Mouse (Mus musculus) hindbrain, embryonic 16.5 days (tissue): ENCODE measurements around the gene Gm266. TPM values are rescaled to one million over a fixed set of nuclear protein-coding genes. Genes with fewer than 3 reads are reported as not detected.

ENCODE experiments used
- ATAC-seq: fragments of 200-750 bp; cut with Nextera tagmentation; 2 replicates; pipeline ENCODE4 v1.8.0; 2017; ENCODE audit warnings: moderate TSS enrichment, moderate library complexity
- H3K27ac ChIP-seq: fragments of 300-500 bp; sonication (generic); 2 replicates; pipeline ENCODE4 v1.5.1; 2014; ENCODE audit warnings: low read depth, mild to moderate bottlenecking, control low read depth, low read length, moderate library complexity
- H3K27me3 ChIP-seq: fragments of 300-500 bp; sonication (generic); replicated peaks from 2 replicates; pipeline ENCODE4 v1.6.1; 2014; ENCODE audit warnings: low read length; ENCODE audit not compliant: control insufficient read depth, insufficient read depth
- H3K36me3 ChIP-seq: fragments of 300-500 bp; sonication (generic); 2 replicates; pipeline ENCODE4 v1.6.1; 2014; ENCODE audit warnings: mild to moderate bottlenecking, low read length, moderate library complexity, mixed read lengths; ENCODE audit not compliant: control insufficient read depth, insufficient read depth
- H3K4me1 ChIP-seq: fragments of 300-500 bp; sonication (generic); 2 replicates; pipeline ENCODE4 v1.6.1; 2014; ENCODE audit warnings: low read depth, low read length; ENCODE audit not compliant: control insufficient read depth, insufficient read depth
- H3K4me2 ChIP-seq: fragments of 300-500 bp; sonication (generic); 2 replicates; pipeline ENCODE4 v1.6.1; 2014; ENCODE audit warnings: mild to moderate bottlenecking, low read length, control low read depth, moderate library complexity
- H3K4me3 ChIP-seq: fragments of 300-500 bp; sonication (generic); 2 replicates; pipeline ENCODE4 v1.5.1; 2014; ENCODE audit warnings: mild to moderate bottlenecking, low read length, control low read depth, moderate library complexity
- H3K9ac ChIP-seq: fragments of 300-500 bp; sonication (generic); 2 replicates; pipeline ENCODE4 v1.6.1; 2014; ENCODE audit warnings: low read depth, mild to moderate bottlenecking, control low read depth, low read length, moderate library complexity
- H3K9me3 ChIP-seq: fragments of 300-500 bp; sonication (generic); 2 replicates; pipeline ENCODE4 v1.6.1; 2014; ENCODE audit warnings: mild to moderate bottlenecking, low read length, moderate library complexity; ENCODE audit not compliant: control insufficient read depth
- WGBS: fragments of 180-500 bp; shearing (Covaris S2); extraction: QIAGEN DNeasy Blood & Tissue Kit; methylation state at CpG from one replicate; pipeline ENCODE4 v1.1.7; 2014; 5-methylcytosine and 5-hydroxymethylcytosine counted together
- polyA plus RNA-seq: library from polyadenylated mRNA; unstranded; fragments of >200 nt; fragmentation: Nextera tagmentation; extraction: Ambion mirVana; gene quantifications from 2 replicates; pipeline ENCODE4 v1.2.1, GENCODE M21; 2015

Gm266 gene
- 2.6 and 5.0 TPM in 2 replicates for polyA plus RNA-seq

- 1% methylated on average over 44 of the region's 58 CpGs for WGBS
- H3K9me3 ChIP-seq = no peaks in the 10 kb centered on the region
- H3K9ac ChIP-seq = peak within 1 kb of the TSS; percentile 61
- H3K27ac ChIP-seq = no peak within 1 kb of the TSS
- H3K4me2 ChIP-seq = peak within 1 kb of the TSS; percentile 60
- ATAC-seq = peak; percentile 70
- H3K4me1 ChIP-seq = peaks cover 13% of the 10 kb centered on the region
- H3K4me3 ChIP-seq = peak within 1 kb of the TSS; percentile 40
- peaks cover 37% of the 10 kb centered on the region for H3K27me3 ChIP-seq
- H3K36me3 ChIP-seq = no peaks in the 10 kb centered on the region
These were observed at the start of gene Gm266 for GRCm38 (mm10) chr12:111485652-111486306. Gene Gm266 (minus strand): TSS chr12:111485823.

- Histone ChIP-seq H3K4me3 (no peak overlapping the region), H3K27me3 (no peaks in the 10 kb centered on the region), H3K27ac (no peak overlapping the region), H3K4me1 (peaks cover 18% of the 10 kb centered on the region), H3K9ac (no peak overlapping the region), H3K9me3 (no peaks in the 10 kb centered on the region), H3K36me3 (0 out of 2 replicates have a peak, but pooled peaks cover 2% of the 10 kb centered on the region), H3K4me2 (no peak overlapping the region)
- no peak for ATAC-seq
- 68% methylated on average over 6 of the region's 6 CpGs for WGBS
These were observed 49.7 kb upstream of the Gm266 start for GRCm38 (mm10) chr12:111535281-111535680.

- Histone ChIP-seq H3K27me3 (no peaks in the 10 kb centered on the region), H3K36me3 (no peaks in the 10 kb centered on the region), H3K4me3 (no peak overlapping the region), H3K4me1 (peaks cover 8% of the 10 kb centered on the region), H3K4me2 (no peak overlapping the region), H3K9ac (no peak overlapping the region; the same call in 1 of the 2 replicates), H3K9me3 (no peaks in the 10 kb centered on the region), H3K27ac (no peak overlapping the region)
- ATAC-seq = no peak
- WGBS = 72% methylated on average over 11 of the region's 11 CpGs
These were observed 47.6 kb upstream of the Gm266 start for GRCm38 (mm10) chr12:111533096-111533794.

GRCm38 (mm10) chr12:111529192-111529591, 43.6 kb upstream of the Gm266 start:
- Histone ChIP-seq H3K4me3 (no peak overlapping the region), H3K4me2 (no peak overlapping the region), H3K4me1 (no peaks in the 10 kb centered on the region), H3K9ac (no peak overlapping the region), H3K9me3 (no peaks in the 10 kb centered on the region), H3K27ac (no peak overlapping the region), H3K27me3 (no peaks in the 10 kb centered on the region), H3K36me3 (no peaks in the 10 kb centered on the region)
- WGBS = 28% methylated on average over 8 of the region's 8 CpGs
- no peak for ATAC-seq

GRCm38 (mm10) chr12:111527643-111528281, 42.1 kb upstream of the Gm266 start:
- no peak overlapping the region for H3K27ac ChIP-seq

GRCm38 (mm10) chr12:111524883-111525282, 39.3 kb upstream of the Gm266 start:
- H3K27me3 ChIP-seq = no peaks in the 10 kb centered on the region
- no peak overlapping the region for H3K4me2 ChIP-seq
- 86% methylated on average over 3 of the region's 3 CpGs for WGBS
- ATAC-seq = no peak
- no peak overlapping the region for H3K4me3 ChIP-seq
- H3K36me3 ChIP-seq = no peaks in the 10 kb centered on the region
- no peak overlapping the region for H3K9ac ChIP-seq
- no peak overlapping the region for H3K27ac ChIP-seq
- no peaks in the 10 kb centered on the region for H3K9me3 ChIP-seq
- no peaks in the 10 kb centered on the region for H3K4me1 ChIP-seq

More at GRCm38 (mm10) chr12:111527643-111528281, 42.1 kb upstream of the Gm266 start:
- Histone ChIP-seq H3K4me2 (no peak overlapping the region), H3K4me3 (no peak overlapping the region), H3K9ac (no peak overlapping the region), H3K4me1 (no peaks in the 10 kb centered on the region), H3K36me3 (no peaks in the 10 kb centered on the region), H3K27me3 (no peaks in the 10 kb centered on the region), H3K9me3 (no peaks in the 10 kb centered on the region)
- ATAC-seq = no peak
- WGBS = 74% methylated on average over 8 of the region's 8 CpGs

GRCm38 (mm10) chr12:111524469-111524868, 38.8 kb upstream of the Gm266 start:
- H3K36me3 ChIP-seq = no peaks in the 10 kb centered on the region

GRCm38 (mm10) chr12:111520994-111521393, 35.4 kb upstream of the Gm266 start:
- H3K27me3 ChIP-seq = no peaks in the 10 kb centered on the region
- WGBS = 94% methylated on average over 2 of the region's 2 CpGs
- H3K27ac ChIP-seq = no peak overlapping the region
- no peak overlapping the region for H3K9ac ChIP-seq
- no peaks in the 10 kb centered on the region for H3K36me3 ChIP-seq
- H3K4me2 ChIP-seq = no peak overlapping the region
- no peak for ATAC-seq
- no peak overlapping the region for H3K4me3 ChIP-seq
- no peaks in the 10 kb centered on the region for H3K4me1 ChIP-seq
- no peaks in the 10 kb centered on the region for H3K9me3 ChIP-seq

More at GRCm38 (mm10) chr12:111524469-111524868, 38.8 kb upstream of the Gm266 start:
- no peaks in the 10 kb centered on the region for H3K9me3 ChIP-seq
- H3K27me3 ChIP-seq = no peaks in the 10 kb centered on the region
- H3K27ac ChIP-seq = no peak overlapping the region
- no peak for ATAC-seq
- H3K4me2 ChIP-seq = no peak overlapping the region
- H3K4me1 ChIP-seq = no peaks in the 10 kb centered on the region
- no peak overlapping the region for H3K9ac ChIP-seq
- no peak overlapping the region for H3K4me3 ChIP-seq
- 73% methylated on average over 1 of the region's 1 CpGs for WGBS

GRCm38 (mm10) chr12:111519821-111520220, 34.2 kb upstream of the Gm266 start:
- no peak overlapping the region for H3K4me3 ChIP-seq
- no peaks in the 10 kb centered on the region for H3K36me3 ChIP-seq
- H3K27ac ChIP-seq = no peak overlapping the region
- no peak for ATAC-seq
- H3K4me2 ChIP-seq = no peak overlapping the region
- no peaks in the 10 kb centered on the region; the same call in 1 of the 2 replicates for H3K4me1 ChIP-seq
- no peaks in the 10 kb centered on the region for H3K27me3 ChIP-seq
- no peak overlapping the region for H3K9ac ChIP-seq
- 76% methylated on average over 5 of the region's 5 CpGs for WGBS
- no peaks in the 10 kb centered on the region for H3K9me3 ChIP-seq
